Mouse (Mus musculus): ENCODE results near the gene Gm44503. TPM values are rescaled to one million over a fixed set of nuclear protein-coding genes. Genes with fewer than 3 reads are reported as not detected.

Gene Gm44503
- polyA plus RNA-seq, 1 experiment, result not detected

DNA sequence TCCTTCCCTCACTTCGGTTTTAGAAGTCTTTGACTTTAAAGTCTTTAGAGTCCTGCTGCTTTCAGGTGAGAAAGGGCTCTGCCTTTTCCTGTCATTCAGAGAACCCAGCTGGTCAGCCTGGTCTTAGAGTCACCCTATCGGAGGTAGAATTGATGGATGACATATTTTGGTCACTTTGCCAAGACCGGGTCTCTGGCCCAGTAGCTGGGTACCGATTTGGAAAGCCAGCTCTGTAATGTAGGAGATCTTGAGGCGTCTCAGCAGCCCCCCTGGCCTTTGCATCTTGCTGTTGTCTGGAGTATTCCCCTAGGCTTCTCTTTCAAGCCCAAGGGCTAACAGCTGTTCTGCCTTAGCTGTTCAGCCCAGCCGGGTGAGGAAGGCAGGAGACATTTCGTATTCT is 86.6 kb downstream of the Gm44503 start:
- H3ac ChIP-seq (ENCODE audit: control insufficient read depth, insufficient read length, low read depth), result no peak overlapping the region
- no peak for TF ChIP-seq USF1 (IDR thresholded peaks at IDR 0.05; ENCODE audit: low read depth)
- no peak for TF ChIP-seq CEBPB (IDR thresholded peaks at IDR 0.05; ENCODE audit: low read depth)
- TF ChIP-seq CTCF (IDR thresholded peaks at IDR 0.05; ENCODE audit: control insufficient read depth, insufficient read depth, insufficient read length), result no peak
- no peak for TF ChIP-seq FOSL1 (IDR thresholded peaks at IDR 0.05; ENCODE audit: insufficient read depth, low read length, poor library complexity, severe bottlenecking)
- TF ChIP-seq MYOG (IDR thresholded peaks at IDR 0.05; ENCODE audit: control insufficient read depth, extremely low read depth, insufficient read length), result no peak
- no peak for TF ChIP-seq MAX (IDR thresholded peaks at IDR 0.05)
- no peak for TF ChIP-seq MYOD1 (IDR thresholded peaks at IDR 0.05; ENCODE audit: control insufficient read depth, insufficient read length, low read depth)
- H3K4me3 ChIP-seq (ENCODE audit: insufficient read depth, poor library complexity, severe bottlenecking), result no peak overlapping the region
- peaks cover 3% of the 10 kb centered on the region for H3K79me3 ChIP-seq (ENCODE audit: low read depth)
- peaks cover 8% of the 10 kb centered on the region for H3K79me2 ChIP-seq (ENCODE audit: control insufficient read depth, insufficient read depth)
- H3K36me3 ChIP-seq (ENCODE audit: control insufficient read depth, insufficient read depth), result no peaks in the 10 kb centered on the region
- H3K27me3 ChIP-seq (ENCODE audit: control insufficient read depth, insufficient read depth, insufficient read length), result peaks cover 6% of the 10 kb centered on the region

DNA sequence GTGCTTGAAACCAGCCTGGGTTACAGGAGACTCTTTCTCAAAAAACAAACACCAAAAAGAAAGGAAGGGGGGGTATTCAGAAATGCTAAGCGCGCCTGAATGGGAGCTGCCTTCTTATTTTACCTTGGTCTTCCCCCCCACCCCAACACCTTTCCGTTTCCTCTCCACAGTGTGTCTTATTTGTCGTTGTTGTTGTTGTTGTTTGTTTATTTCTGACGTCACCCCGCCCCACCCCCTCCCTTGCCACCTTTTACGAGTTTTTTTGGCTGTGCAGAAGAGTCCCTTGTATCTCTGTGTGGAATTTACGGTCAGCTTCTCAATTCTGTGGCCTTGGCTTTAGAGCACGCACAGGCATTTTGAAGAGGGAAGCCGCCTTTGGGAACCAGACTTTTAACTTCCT is 87.1 kb downstream of the Gm44503 start:
- Histone ChIP-seq H3ac (ENCODE audit: control insufficient read depth, insufficient read length, low read depth) (no peak overlapping the region), H3K79me2 (ENCODE audit: control insufficient read depth, insufficient read depth) (peaks cover 3% of the 10 kb centered on the region), H3K79me3 (ENCODE audit: low read depth) (no peaks in the 10 kb centered on the region), H3K4me3 (ENCODE audit: insufficient read depth, poor library complexity, severe bottlenecking) (no peak overlapping the region), H3K36me3 (ENCODE audit: control insufficient read depth, insufficient read depth) (no peaks in the 10 kb centered on the region), H3K27me3 (ENCODE audit: control insufficient read depth, insufficient read depth, insufficient read length) (peaks cover 6% of the 10 kb centered on the region)
- no peak for TF ChIP-seq MAX (IDR thresholded peaks at IDR 0.05)
- TF ChIP-seq CTCF (IDR thresholded peaks at IDR 0.05; ENCODE audit: control insufficient read depth, insufficient read depth, insufficient read length), result no peak

DNA sequence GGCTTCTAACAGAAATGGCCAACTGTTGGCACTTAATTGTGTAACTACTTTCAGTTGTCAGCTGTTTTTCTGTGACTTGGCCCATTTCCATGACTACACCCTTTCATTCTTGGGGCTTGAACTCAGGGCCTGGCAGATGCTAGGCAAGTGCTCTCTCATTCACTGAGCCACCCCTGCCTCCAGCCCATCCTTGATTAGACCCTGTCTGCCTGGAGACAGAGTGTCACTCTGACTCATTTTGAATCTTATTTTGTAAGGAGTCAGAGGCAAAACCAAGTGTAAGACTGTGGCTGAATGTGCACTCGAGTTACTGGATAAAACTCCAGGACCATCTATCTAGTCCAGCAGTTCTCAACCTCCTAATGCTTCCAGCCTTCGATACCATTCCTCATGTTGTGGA is 89.3 kb downstream of the Gm44503 start:
- Histone ChIP-seq H3ac (ENCODE audit: control insufficient read depth, insufficient read length, low read depth) (no peak overlapping the region), H3K36me3 (ENCODE audit: control insufficient read depth, insufficient read depth) (no peaks in the 10 kb centered on the region), H3K4me3 (ENCODE audit: insufficient read depth, poor library complexity, severe bottlenecking) (no peak overlapping the region), H3K27me3 (ENCODE audit: control insufficient read depth, insufficient read depth, insufficient read length) (peaks cover 9% of the 10 kb centered on the region), H3K79me3 (ENCODE audit: low read depth) (no peaks in the 10 kb centered on the region), H3K79me2 (ENCODE audit: control insufficient read depth, insufficient read depth) (no peaks in the 10 kb centered on the region)
- TF ChIP-seq FOSL1 (IDR thresholded peaks at IDR 0.05; ENCODE audit: insufficient read depth, low read length, poor library complexity, severe bottlenecking), result no peak
- TF ChIP-seq MYOG (IDR thresholded peaks at IDR 0.05; ENCODE audit: control insufficient read depth, extremely low read depth, insufficient read length), result no peak
- no peak for TF ChIP-seq CTCF (IDR thresholded peaks at IDR 0.05; ENCODE audit: control insufficient read depth, insufficient read depth, insufficient read length)
- TF ChIP-seq MAX (IDR thresholded peaks at IDR 0.05), result no peak
- no peak for TF ChIP-seq CEBPB (IDR thresholded peaks at IDR 0.05; ENCODE audit: low read depth)
- TF ChIP-seq MYOD1 (IDR thresholded peaks at IDR 0.05; ENCODE audit: control insufficient read depth, insufficient read length, low read depth), result no peak
- TF ChIP-seq USF1 (IDR thresholded peaks at IDR 0.05; ENCODE audit: low read depth), result no peak

DNA sequence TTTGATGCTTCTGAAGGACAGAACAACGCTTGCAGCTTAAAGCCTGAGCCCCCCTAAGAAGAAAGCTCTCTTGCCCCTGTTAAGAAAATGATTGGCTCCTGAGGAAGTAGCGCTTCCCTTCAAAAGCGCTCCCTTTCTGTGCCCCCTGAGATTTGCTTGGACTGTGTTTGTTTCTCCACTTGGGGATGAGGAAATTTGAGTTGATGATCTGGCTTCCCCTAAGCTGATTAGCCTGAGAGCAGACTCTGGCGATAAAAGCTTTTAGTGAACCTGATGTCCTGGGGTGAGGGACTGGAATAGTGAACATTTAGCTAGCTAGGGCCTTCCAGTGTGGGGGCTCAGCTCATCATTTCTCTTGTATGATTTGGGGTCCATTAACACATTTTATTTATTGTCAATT is 90.3 kb downstream of the Gm44503 start:
- Histone ChIP-seq H3K4me3 (ENCODE audit: insufficient read depth, poor library complexity, severe bottlenecking) (no peak overlapping the region), H3K79me2 (ENCODE audit: control insufficient read depth, insufficient read depth) (no peaks in the 10 kb centered on the region), H3K79me3 (ENCODE audit: low read depth) (no peaks in the 10 kb centered on the region), H3K27me3 (ENCODE audit: control insufficient read depth, insufficient read depth, insufficient read length) (peaks cover 12% of the 10 kb centered on the region), H3ac (ENCODE audit: control insufficient read depth, insufficient read length, low read depth) (no peak overlapping the region), H3K36me3 (ENCODE audit: control insufficient read depth, insufficient read depth) (no peaks in the 10 kb centered on the region)
- TF ChIP-seq MYOG (IDR thresholded peaks at IDR 0.05; ENCODE audit: control insufficient read depth, extremely low read depth, insufficient read length) (no peak), USF1 (IDR thresholded peaks at IDR 0.05; ENCODE audit: low read depth) (no peak)

DNA sequence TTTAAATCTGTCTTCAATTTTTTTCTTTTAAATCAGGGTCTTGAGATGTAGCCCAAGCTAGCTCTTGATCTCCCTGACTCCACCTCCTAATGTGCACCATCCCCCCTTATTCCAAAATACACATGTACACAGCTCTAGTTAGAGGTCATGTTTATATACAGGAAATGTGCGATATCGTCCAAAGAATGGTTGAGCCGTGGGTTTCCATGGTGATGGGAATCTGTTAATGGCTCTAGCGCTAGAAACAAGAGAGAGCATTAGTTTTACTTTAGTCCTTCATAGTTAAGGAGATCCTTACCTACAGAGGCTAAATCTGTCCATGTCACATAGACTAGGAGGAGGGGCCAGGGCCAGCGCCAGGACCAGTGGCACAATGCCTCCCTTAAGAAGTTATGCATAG is 91.2 kb downstream of the Gm44503 start:
- Histone ChIP-seq H3K36me3 (ENCODE audit: control insufficient read depth, insufficient read depth) (no peaks in the 10 kb centered on the region), H3K4me3 (ENCODE audit: insufficient read depth, poor library complexity, severe bottlenecking) (no peak overlapping the region), H3K79me2 (ENCODE audit: control insufficient read depth, insufficient read depth) (no peaks in the 10 kb centered on the region), H3K79me3 (ENCODE audit: low read depth) (no peaks in the 10 kb centered on the region), H3K27me3 (ENCODE audit: control insufficient read depth, insufficient read depth, insufficient read length) (peaks cover 13% of the 10 kb centered on the region), H3ac (ENCODE audit: control insufficient read depth, insufficient read length, low read depth) (no peak overlapping the region)
- TF ChIP-seq MAX (IDR thresholded peaks at IDR 0.05), result no peak
- no peak for TF ChIP-seq CTCF (IDR thresholded peaks at IDR 0.05; ENCODE audit: control insufficient read depth, insufficient read depth, insufficient read length)
- no peak for TF ChIP-seq USF1 (IDR thresholded peaks at IDR 0.05; ENCODE audit: low read depth)
- no peak for TF ChIP-seq MYOG (IDR thresholded peaks at IDR 0.05; ENCODE audit: control insufficient read depth, extremely low read depth, insufficient read length)
- no peak for TF ChIP-seq CEBPB (IDR thresholded peaks at IDR 0.05; ENCODE audit: low read depth)
- TF ChIP-seq FOSL1 (IDR thresholded peaks at IDR 0.05; ENCODE audit: insufficient read depth, low read length, poor library complexity, severe bottlenecking), result no peak
- no peak for TF ChIP-seq MYOD1 (IDR thresholded peaks at IDR 0.05; ENCODE audit: control insufficient read depth, insufficient read length, low read depth)

DNA sequence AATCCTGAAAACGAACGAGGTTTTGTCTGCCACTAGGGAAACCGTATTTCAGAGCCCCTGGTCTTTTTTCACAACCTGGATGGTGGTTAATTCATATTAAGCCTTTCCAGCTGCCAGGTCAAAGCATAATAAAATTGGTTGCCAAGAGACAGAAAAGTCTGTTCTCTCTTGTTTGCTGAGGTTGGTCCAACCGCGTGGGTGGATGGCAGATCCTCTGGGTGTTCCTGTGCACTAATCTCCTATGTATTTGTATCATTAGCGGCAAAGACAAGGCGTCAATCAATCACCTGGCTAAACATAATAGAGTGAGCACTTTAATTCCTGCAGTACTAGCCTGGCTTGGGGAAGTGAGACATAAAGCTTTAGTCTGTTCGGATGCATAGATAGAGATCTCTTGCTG is 92.0 kb downstream of the Gm44503 start:
- Histone ChIP-seq H3K36me3 (ENCODE audit: control insufficient read depth, insufficient read depth) (no peaks in the 10 kb centered on the region), H3K27me3 (ENCODE audit: control insufficient read depth, insufficient read depth, insufficient read length) (peaks cover 12% of the 10 kb centered on the region), H3K79me2 (ENCODE audit: control insufficient read depth, insufficient read depth) (no peaks in the 10 kb centered on the region), H3ac (ENCODE audit: control insufficient read depth, insufficient read length, low read depth) (no peak overlapping the region), H3K79me3 (ENCODE audit: low read depth) (no peaks in the 10 kb centered on the region), H3K4me3 (ENCODE audit: insufficient read depth, poor library complexity, severe bottlenecking) (no peak overlapping the region)
- TF ChIP-seq CEBPB (IDR thresholded peaks at IDR 0.05; ENCODE audit: low read depth) (no peak), USF1 (IDR thresholded peaks at IDR 0.05; ENCODE audit: low read depth) (no peak)

All from C2C12 (cell line).